Mouse (Mus musculus): ENCODE results near the gene Fbxo17.
A peak's percentile ranks its signal among the peaks of the same experiment; 100 is the strongest.
"Not testable (repeated sequence)": the region's sequence is repeated elsewhere in the genome, so short reads cannot be mapped to it uniquely, and the experiment has no call there.

Fbxo17 gene

DNA sequence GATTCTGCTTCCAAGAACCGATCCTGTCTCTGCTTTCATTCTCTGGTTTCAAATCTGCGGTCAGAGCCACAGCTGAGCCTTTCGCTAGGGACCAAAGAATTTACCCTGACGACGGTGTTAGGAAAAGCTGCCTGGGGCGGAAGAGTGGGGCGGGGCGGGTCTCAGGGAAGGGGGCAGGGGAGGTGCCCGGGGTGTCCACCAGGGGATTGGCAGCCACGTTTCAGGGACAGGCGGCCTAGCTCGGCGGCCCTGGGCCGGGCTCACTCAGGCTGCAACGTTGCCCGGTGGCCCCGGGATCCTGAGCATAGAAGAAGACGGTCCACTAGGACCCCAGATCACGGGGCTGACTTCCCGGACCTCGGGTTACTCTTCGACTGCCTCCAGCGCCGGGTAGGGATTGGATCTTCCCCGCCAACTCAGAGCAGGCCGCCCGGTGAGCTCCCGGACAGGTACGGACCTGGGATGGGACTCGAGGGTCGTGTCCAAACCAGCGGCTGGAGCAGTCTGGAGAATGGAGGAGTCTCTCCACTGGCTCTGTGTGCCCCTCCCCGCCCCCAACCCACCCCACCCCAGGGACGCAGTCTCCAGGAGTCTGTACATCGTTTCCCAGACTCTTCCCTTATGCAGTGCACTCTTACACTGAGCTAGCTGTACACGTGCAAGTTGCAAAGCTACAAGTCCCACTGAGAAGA is at the start of gene Fbxo17:
Gene Fbxo17, plus strand, starts transcription at position 215 of the 692 bp plus-strand sequence.
- peak; percentile 44 to 46 for DNase-seq (ENCODE audit: low spot score in 2 of 2)

DNA sequence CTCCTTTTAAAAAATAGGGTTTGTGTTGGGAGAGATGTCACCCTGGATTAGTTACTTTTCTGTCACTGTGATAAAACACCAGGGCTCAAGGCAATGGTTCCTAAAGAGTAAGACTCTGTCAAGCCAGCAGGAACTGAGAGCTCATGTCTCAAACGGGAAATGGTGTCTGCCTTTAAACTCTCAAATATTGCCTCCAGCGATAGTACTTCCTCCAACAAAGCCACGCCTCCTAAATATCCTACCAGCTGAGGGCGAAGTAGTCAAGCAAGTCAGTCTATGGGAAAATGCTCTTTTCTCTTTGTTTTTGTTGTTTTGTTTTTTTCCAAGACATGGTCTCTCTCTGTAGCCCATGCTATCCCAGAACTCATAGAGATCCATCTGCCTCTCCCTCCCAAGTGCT is 45.4 kb upstream of the Fbxo17 start:
- DNase-seq (ENCODE audit: low spot score in 2 of 2) = no peak

DNA sequence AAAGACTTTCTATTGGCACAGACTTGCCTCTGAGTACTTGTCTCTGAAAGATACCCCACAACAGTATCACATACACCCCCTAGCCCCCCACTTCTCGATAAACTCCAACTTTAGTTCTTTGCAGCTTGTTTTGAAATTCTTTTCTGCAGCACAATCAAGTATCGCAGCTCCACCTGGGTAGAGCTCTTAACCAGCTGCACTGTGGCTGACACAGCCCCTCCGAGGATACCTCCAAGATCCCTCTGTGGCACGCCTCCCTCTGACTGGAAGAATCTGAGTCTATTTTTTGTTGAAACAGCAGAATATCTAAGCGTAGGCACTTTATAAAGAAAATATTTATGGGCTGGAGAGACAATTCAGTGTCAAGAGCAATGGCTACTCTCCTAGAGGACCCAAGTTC is 44.3 kb upstream of the Fbxo17 start:
- no peak for DNase-seq (ENCODE audit: low spot score in 2 of 2)

DNA sequence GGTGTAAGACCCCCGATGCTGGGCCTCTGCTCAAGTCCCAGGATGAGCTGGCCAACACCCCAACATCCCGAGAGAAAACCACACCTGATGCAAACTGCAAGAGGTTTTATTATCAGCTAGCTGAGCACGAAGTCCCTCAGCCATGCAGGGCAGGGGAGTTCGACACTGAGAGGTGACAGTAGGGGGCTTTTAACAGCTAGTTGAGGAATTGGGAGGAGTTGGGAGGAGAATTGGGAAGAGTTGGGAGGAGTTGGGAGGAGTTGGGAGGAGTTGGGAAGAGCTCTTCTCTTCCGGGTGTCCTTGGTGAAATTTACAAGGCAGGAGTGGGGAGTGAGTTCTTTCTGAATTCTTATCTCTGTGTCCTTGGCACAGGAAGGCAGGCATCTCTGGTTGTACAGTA is 43.8 kb upstream of the Fbxo17 start:
- DNase-seq (ENCODE audit: low spot score in 2 of 2) = not testable (repeated sequence)

DNA sequence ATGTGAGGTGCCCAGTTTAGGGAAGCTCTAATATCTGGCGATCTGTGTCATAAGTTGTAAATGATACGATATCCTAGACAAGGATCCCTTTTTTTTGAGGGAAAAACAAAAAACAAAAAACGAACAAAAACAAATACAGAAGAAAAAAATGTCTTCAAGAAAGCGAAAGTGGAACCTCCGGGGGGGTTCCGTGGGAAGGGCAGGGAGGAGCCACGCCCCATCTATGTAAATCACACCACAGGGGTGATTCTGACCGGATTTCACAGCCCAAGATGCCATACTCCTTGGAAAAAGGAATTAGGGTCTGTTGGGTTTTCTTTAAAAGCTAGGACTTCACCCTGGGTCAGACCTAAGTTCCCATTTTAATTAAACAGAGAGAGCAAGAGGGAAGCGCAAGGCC is 41.6 kb upstream of the Fbxo17 start:
- no peak for DNase-seq (ENCODE audit: low spot score in 2 of 2)

DNA sequence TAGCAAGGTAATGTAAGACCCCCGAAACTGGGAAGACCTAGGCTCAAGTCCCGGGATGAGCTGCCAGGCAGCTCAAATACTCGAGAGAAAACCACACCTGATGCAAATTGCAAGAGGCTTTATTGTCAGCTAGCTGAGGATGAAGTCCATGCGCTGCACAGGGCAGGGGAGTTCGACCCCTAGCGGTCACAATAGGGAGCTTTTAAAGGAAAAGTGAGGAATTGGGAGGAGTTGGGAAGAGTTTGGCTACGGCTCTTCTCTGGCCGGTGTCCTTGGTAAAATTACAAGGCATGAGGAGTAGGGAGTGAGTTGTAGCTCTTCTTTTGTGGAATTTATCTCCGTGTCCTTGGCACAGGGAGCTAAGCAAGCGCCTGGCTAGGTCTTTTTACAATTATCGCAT is 40.9 kb upstream of the Fbxo17 start:
- peak in 1 of 2 experiments; percentile 13 for DNase-seq (ENCODE audit: low spot score in 2 of 2)

DNA sequence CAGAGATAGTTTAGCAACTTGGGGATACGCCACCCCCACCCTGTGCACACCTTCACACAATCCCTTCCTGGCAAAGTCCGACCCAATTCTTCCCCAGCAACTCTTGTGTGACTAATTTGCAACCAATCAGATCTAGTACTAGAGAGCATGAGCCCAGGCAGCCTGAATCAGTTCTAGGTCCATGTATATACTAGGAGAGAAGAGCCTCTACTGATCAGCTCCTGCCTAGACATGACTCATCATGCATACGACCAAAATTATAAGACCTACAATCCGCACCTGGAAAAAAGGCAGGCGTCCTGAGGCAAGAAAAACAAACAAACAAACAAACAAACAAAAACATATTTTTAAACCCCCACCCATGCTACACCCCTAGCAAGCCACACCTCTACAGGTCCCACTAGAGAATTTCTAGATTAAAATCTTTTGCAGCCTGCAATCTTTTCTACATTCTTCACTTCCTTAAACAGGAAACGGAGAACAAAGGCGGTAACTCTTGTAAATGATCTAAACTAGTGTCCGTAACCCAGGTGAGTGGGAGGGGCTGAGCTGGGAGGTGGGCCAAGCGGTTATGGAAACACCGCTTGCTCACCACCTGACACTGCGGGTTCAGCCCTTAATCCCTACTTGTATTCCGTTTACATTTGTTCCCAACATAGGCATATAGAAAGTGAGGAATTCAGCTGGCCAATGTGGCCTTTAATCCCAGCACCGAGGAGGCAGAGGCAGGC is 39.6 kb upstream of the Fbxo17 start:
- DNase-seq (ENCODE audit: low spot score in 2 of 2) = no peak

DNA sequence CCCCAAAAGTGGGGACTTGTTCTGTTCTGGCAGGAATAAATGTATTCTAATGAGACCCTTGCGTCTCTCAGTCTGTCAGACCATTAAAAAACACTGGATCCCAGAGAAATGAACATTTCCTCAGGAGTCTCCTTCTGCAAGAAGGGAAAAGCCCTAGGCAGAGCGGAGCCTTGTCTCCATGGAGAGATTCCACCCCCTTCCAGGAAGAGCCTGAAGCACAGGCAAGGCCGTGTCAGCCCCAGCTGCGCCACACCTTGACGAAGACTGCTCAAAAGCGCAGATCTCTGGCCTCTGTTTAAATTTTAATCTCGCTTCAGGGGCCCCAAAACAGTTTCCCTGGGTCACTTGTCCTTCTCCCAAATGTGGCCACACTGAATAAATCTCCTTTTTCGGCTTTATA is 39.0 kb upstream of the Fbxo17 start:
- DNase-seq (ENCODE audit: low spot score in 2 of 2) = no peak

DNA sequence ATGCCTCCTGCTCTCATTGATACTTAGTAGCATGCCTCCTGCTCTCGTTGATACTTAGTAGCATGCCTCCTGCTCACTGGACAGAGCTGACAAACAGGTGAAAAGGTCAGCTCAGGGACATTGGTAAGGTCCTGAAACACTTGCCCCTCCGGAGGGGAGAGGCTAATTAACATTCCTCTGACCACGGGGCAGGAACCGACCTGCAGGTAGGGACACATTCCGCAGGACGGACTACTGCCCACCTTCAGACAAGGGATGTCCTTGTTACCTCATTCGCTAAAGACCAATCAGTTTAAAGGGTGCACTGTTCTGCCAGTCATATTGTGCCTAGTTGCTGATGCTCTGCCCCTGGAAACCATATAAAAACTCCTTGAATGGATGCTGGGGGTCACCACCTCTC is 25.5 kb upstream of the Fbxo17 start:
- no peak for DNase-seq (ENCODE audit: low spot score in 2 of 2)

DNA sequence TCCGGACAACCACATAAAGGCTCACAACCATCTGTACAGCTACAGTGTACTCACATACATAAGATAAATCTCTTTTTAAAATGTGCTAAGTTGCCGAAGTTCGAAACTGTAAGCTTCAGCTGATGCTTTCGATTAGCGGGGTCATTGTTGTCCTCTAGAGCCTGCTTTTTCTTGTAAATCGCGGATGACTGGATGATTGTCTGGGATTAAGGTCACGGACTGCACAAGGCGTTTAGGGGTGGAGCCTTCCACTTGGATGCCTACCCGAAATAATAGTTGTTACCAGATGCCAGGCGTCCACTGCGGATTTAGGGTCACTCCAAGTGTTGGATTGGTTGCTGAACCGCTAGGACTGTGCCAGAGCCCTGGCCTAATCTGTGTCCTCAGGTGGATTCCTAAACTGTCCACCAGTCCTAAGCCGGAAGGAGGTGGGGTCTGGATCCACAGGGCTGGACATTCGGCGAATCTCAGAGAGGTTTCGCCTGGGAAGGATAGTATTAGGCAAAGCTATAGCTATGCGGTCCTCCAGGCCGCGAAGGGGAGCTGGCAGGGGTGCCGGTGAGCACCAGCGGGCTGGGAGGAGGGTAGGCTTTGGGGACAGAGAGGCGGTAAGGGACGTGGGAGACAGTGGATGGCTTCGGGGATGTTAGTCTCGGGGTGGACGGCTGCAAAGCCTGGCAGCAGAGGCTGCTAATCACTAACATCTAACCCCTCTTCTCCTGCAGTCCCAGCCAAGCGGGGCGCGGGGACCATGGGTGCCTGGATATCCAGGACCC is 23.9 kb upstream of the Fbxo17 start, which contains the start of gene Fbxo27:
Gene Fbxo27, plus strand, starts transcription at position 305 of the 776 bp plus-strand sequence.
- DNase-seq (ENCODE audit: low spot score in 2 of 2) = no peak

DNA sequence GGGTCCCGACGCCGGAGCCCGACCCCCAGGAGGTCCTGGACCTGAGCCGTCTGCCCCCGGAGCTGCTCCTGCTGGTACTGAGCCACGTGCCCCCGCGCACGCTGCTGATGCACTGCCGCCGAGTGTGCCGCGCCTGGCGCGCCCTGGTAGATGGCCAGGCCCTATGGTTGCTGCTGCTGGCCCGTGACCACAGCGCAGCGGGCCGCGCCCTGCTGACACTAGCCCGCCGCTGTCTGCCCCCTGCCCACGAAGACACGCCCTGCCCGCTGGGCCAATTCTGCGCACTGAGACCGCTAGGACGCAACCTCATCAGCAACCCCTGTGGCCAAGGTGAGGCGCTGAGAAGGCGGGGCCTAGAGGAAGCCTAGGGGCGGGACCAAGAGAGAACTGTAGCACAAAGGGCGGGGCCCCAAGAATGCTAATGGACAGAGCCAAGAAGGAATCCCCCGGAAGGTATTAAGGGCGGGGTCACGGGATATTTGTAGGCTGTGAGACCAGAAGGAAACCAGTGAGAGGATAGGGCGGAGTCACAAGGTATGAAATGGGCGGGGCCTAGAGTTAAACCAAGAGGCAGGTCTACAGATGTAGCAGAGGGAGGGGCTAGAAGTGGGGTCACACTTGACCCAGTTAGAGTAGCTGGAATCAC is 23.2 kb upstream of the Fbxo17 start:
- peak; percentile 15 to 18 for DNase-seq (ENCODE audit: low spot score in 2 of 2)

DNA sequence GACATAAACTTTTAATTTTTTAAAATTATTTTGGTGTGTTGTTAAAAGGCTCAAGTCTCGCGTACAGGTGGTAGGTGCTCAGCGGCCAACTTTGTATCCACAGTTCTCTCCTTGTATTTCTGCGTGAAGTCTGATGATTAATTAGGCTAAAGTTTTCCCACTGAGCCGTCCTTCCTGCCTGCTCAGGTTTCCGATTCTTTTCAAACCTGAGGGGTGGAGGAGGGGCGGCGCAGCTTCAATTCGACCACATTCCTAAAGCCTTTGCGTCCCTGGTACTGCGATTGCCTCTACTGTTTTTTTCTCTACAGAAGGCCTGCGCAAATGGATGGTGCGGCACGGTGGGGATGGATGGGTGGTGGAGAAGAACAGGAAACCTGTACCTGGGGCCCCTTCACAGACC is 22.2 kb upstream of the Fbxo17 start:
- no peak for DNase-seq (ENCODE audit: low spot score in 2 of 2)

DNA sequence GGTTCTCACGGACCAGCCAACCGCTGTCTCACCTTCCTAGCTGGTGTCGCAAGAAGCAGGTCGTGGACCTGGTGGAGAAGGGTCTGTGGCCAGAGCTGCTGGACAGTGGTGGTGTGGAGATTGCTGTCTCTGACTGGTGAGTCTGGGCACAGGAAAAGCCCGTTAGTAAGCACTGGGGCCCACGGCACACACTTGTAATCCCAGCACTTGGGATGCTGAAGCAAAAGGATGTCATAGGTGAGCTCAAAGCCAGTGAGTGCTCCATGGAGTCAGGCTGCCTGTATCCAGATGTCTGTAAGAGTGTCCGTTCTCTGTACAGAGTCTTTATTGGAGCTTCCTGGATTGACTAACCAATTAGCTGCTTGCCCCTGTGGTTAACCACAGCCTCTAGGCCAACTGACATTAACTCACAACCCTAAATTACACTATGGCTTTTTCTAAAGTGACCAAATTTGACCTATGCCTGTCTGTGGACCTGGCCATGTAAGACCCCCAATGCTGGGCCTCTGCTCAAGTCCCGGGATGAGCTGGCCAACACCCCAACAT is 21.6 kb upstream of the Fbxo17 start:
- DNase-seq (ENCODE audit: low spot score in 2 of 2) = no peak

DNA sequence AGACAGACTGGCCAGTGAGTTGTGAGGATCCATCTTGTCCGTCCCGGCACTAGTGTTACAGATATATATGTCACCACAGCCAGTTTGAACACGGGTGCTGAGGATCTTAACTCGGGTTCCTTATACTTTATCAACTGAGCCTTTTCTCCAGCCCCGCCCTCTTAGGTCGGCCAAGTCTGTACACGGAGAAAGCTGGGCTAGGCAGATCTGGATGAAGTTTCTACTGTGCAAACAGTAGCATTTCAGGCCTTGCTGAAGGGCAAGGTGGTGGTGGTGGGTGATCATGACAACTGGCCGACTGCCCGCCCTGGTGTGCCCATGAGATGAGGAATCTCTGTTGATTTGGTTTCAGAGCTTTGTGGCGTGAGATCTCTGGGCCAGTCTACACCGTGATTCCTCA is 19.3 kb upstream of the Fbxo17 start:
- DNase-seq (ENCODE audit: low spot score in 2 of 2) = no peak

DNA sequence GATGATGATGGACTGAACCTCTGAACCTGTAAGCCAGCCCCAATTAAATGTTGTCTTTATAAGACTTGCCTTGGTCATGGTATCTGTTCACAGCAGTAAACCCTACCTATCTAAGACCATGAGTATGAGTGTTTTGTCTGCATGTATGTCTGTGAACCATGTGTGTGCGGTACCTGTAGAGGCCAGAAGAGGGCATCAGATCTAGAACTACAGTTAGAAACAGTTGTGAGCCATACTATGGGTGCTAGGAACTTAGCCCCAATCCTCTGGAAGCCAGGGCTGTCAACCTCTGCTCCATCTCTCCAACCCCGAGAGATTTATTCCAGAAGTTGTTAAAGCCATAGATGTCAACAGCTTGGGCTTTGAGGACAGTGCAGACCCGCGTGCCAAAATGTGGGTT is 16.3 kb upstream of the Fbxo17 start:
- DNase-seq (ENCODE audit: low spot score in 2 of 2) = no peak

DNA sequence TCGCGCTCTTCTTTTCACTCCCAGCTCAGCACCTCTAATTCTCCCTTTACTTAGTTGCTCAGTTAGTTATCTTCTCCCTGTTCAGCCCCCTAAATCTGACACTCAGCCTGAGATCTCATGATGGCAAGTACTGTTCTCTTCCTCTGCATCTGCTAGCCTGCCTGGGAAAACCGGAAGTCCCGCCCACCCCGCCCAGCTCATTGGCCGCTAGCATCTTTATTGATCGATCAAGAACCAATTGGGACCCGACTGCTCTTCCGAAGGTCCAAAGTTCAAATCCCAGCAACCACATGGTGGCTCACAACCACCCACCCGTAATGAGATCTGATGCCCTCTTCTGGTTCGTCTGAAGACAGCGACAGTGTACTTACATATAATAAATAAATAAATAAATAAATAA is 15.3 kb upstream of the Fbxo17 start:
- not testable (repeated sequence) for DNase-seq (ENCODE audit: low spot score in 2 of 2)

DNA sequence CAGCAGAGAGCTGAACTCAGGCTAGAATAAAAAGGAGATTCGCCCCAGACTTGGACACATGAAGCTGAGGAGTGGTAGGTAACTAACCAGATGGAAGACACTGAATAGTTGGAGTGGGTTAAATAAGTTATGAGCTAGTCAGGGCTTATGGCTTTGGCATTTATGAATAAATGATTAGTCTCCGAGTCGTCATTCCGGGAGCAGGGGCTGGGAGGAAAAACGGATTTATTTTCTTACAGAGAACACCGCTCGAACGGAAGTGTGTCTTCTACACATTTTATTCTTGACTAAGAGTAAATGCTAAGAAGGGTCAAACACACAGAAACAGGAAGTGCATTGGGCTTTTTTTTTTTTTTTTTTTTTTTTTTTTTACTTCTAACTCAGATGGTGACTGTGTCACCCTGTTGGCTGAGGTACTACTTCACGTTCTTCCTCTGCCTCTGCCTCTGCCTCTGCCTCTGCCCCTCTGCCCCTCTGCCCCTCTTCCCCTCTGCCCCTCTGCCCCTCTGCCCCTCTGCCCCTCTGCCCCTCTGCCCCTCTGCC is 13.9 kb upstream of the Fbxo17 start:
- no peak for DNase-seq (ENCODE audit: low spot score in 2 of 2)

DNA sequence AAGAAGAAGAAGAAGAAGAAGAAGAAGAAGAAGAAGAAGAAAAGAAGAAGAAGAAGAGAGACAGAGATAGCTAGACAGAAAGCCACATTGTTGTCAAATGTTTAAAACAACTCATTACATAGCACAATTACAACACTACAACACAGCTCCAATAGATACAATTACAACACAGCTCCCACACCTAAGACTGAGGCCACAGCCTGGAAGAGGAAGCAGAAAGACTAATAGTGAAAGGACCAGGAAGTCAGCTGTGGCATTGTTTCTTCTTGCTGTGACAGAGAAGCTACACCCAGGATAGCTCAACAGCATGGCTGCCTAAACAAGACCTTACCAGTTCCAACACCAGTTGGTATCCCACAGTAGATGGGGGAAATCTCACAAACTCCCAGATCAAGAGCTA is 7.2 kb upstream of the Fbxo17 start:
- no peak for DNase-seq (ENCODE audit: low spot score in 2 of 2)

DNA sequence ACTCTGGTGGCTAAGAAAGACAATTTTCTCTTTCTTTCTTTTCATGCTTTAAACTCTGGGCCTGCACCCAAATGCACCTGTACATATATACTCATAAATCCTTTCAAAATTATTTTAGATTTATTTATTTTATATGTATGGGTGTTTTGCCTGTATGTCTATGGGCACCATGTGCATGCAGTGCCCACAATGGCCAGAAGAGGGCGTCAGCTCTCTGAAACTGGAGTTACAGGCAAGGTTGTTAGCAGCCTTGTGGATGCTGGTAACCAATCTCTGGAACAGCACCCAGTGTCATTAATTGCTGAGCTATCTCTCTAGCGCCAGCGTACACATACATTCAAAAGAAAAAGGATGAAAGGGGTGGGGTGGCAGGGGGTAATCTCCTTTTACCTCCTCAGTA is 5.6 kb upstream of the Fbxo17 start:
- DNase-seq (ENCODE audit: low spot score in 2 of 2) = no peak

DNA sequence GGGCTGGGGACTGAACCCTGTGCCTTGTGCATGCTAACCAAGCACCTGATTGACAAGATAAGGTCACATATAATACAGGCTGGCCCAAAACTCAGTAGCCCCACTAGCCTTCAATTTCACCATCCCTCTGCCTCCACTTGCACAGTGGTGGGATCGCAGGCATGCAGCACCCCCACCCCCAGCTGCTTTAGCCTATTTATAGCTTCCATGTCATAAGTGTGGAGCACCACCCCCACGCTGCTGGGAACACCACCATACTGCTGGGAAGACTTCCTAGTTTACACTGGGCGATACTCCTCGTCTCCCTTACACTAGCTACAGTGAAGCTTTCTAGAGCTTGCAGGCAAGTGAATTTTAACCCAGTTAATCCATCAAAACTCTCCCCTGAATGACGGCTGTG is 1.9 kb upstream of the Fbxo17 start:
- DNase-seq (ENCODE audit: low spot score in 2 of 2) = no peak

DNA sequence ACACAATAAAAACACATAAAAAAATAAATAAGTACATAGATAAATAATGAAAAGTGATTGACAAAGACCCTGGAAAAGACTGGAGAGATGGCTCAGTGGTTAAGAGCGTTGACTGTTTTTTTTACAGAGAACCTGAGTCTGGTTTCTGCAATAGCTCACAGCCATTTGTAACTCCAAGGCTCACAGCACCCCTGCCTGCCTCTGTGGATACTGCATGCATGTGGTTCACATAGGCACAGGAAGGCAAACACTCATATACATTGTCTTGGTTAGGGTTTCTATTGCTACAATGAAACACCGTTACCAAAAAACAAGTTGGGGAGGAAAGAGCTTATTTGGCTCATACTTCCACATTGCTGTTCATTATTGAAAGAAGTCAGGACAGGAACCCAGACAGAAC is 1.0 kb upstream of the Fbxo17 start:
- DNase-seq (ENCODE audit: low spot score in 2 of 2) = no peak

DNA sequence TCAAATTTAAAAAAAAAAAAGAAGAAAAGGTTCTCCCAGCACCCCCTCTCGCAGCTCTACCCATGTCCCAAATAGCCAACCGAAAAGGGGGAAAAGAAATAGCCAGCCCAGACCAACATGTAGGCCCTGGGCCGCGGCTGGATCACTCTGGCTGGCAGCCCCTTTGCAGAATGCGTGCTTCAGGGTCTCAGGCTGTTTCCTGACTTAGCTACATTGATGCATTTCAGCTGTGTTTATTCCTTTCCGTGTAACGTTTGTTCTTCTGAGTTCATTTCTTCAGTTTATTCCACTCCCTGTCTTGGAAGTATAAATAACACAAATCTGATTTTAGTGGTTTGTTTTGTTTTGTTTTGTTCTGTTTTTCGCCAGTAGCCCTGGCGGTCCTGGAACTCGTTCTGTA is 1.1 kb downstream of the Fbxo17 start:
- no peak for DNase-seq (ENCODE audit: low spot score in 2 of 2)

All from heart, adult 9 months (tissue).